Mouse (Mus musculus): ENCODE results near the gene Ankrd10.
"Not testable (repeated sequence)": the region's sequence is repeated elsewhere in the genome, so short reads cannot be mapped to it uniquely, and the experiment has no call there.

Gene Ankrd10

DNA sequence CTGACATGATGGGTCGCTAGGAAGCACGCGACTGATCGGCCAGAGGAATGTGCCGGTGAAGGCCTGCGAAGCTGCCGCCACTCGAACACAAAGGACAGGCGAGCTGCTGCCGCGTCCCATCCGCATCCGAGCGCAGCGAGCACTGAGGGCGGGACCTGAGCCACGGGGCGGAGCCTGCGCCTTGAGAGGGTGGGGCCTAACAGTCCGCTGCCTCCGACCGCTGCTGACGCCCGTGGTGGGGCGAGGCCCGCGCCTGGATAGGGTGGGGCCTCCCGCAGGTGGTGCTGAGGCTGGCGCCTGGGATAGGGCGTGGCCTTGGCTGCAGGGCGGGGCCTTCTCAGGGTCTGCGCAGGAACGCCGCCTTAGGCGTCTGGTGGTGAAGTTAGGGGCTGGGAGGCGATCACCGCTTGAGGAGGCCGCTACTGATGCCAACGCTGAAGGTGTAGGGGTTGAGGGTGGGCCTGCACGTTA is at the start of gene Ankrd10:
Gene Ankrd10 (minus strand): TSS at position 147 of the 471 bp plus-strand sequence.
- DNase-seq, result peak; percentile 99

DNA sequence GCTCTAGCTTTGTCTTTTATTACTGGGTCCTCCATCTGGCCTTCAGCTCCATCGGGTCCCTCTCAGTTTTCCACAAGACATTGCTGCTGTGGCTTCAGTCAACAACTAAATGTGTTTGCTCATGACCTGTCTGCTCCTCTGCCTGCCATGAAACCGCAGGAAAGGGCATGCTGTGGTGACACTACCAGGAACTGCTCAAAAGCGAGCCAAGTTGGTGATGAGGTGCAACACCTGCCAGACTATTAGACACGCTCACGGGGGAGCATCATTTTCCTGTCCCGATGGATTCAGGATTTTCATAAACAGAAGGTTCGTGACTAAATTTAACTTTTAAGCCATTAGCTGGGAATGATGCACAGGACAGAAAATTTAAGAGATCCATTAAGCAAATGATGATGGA is 49.0 kb upstream of the Ankrd10 start:
- DNase-seq, result no peak

DNA sequence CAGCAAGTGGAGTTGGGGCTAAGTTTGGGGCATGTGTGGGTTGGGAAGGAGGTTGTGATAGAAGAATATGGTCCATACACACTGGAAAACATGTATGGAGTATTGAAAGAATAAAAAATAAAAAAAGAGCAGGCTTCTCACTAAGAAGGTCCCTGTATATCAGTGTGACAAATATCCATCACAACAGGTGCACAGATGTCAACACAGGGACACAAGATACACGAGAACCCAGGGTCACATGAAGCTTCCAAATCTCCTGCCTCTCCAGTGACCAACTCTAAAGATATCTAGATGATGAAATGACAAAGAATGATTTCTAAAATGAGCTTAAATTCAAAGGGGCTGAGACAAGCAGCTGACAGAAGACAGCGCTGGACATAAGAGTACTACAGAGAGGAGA is 32.8 kb upstream of the Ankrd10 start:
- DNase-seq, result no peak

DNA sequence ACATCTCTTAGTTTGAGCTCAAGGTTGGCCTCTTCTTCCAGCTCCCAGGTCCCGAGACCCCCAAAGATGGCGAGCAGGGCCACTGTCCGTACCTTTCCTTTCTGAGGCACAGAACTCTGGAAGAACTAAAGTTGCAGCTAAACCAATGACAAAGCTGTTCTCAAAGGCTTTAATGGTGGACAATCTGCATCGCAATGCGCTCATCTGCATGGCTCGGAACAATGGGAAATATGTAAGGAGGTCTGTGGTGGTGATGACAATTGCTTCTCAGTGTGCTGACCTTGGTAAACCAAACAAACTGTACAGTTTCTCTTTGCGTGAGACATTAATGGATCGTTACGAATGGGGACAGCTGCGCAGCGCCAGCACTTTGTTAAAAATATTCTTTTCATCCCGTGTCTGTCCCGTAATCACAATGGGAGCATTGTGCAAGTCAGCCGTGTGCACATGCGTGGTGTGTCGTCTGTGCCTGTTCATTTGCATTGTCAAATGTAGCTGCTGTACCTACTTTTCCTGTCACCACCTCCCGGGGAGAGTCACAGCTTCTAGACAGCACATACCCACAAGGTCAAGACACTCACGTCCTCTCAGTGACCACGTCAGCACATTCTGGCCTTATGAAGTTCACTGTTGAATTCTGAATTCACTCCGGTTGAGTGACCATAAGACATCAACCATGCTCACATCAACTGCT is 30.6 kb upstream of the Ankrd10 start:
- DNase-seq, result not testable (repeated sequence)

DNA sequence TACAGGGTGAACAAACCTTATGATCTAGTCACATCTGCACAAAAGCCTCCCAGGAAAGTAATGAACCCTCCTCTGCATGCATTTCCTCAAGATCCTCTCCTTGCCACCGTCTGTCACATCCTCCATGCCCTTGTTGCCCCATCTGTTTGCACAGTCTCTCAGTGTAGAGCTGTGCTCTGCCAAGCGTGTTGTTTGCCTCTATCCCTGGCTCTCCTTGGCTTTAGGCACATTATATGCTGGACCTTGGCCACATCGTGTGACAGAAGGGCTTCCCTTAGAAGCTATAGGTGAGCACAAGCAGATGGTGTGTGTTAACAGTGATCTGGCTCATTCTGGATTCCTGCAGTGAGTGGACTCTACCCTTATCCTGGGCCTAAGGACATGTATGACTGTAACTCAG is 26.4 kb upstream of the Ankrd10 start:
- DNase-seq, result no peak

DNA sequence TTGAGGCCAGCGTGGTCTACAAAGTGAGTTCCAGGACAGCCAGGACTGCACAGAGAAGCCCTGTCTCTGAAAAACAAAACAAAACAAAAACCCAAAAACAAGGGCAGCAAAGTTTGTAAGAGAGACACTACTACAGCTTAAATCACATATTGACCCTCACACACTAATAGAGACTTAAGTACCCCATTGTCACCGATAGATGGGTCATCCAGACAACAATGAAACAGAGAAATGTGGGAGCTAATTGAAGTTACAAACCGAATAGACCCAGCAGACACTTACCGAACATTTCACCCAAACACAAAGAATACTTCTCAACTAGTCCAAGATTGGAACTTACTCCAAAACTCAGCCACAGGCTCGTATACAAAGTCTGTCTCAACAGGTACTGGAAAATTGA is 14.5 kb upstream of the Ankrd10 start:
- DNase-seq, result no peak

DNA sequence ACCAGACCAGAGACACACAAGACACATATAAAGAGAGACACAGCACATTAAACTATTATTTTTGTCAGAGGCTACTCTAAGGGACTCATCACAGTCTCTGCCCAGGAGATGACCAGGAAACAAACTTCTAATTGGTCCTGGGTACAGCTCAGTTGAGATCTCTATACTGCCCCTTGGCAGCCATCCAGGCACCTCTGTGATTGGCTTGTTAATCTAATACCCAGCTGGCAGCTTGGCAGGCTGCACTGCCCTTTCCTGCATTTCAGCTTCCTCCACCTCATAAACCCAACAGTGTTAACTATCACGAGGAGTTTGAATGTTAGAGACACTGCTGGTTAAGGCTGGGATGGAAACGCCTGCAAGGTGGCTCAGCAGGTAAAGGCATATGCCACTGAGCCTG is 7.6 kb upstream of the Ankrd10 start:
- DNase-seq, result no peak

DNA sequence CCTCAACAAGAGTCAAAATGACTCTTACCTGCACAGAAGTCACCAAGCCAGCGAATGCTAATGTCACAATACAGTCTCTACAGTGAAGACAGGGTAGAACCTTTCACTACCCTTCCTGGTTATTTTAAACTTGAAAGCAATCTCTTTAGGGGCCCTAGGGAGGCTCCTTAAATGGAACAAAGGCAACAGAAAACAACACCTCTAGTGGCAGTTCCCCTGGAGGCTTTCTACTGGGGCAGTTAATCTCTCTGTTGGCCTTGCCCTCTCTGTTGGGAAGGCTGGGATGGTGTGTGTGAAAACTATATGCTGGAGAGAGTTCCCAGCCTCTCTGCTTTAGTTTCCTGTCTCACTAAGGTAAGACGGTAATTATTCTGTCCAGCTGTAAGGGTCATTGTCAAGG is 5.0 kb upstream of the Ankrd10 start:
- DNase-seq, result no peak

DNA sequence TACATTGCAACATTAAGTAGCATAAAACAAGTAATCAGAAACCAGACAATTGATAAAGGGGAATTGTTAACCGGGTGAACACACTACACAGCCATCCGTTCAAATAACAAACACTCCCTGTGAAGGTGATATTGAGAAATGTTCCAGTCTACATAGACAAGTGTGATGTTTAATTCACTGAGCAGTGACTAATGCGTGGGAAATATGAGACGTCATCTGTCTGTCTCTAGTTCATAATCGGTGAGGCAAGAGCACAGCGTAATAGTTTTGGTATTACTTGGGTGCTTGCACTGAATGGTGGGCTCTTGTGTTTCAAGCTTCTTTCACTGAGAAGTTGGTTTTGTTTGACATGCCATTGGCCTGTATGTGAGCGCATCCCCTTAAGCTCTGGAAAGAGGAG is 2.0 kb upstream of the Ankrd10 start:
- no peak for DNase-seq

DNA sequence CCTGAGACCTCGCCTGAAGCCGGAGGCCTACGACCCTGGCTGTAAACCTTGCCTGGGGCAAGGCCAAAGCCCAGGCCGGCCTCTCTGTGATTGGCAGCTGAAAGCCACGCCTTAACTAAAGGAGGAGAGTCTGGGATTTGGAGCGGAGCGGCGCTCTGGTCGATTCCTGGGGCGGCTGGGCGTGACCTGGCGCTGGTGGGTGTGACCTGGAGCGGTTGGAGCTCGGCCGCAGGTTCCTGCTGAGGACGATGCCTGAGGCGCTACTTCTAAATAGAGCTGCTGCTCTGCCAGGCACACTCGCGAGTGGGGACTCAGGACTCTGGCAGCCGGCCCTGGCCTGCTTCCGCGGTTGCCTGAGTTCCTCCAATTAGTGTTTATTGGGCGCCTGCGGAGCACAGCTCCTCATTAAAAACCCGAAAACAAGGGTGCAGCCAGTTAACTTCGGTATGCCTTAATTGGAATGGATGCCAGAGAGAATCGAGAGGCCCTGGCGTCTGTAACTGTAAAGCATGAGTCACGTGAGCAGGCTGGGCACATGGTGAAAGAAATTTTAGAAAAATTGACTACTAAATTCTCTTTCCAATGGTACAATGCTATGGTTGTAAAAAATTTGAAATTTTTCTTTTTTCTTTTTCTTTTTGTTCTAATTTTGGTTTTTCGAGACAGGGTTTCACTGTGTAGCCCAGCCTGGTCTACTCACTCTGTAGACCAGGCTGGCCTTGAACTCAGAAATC is 934 bp upstream of the Ankrd10 start:
- peak; percentile 76 for DNase-seq

DNA sequence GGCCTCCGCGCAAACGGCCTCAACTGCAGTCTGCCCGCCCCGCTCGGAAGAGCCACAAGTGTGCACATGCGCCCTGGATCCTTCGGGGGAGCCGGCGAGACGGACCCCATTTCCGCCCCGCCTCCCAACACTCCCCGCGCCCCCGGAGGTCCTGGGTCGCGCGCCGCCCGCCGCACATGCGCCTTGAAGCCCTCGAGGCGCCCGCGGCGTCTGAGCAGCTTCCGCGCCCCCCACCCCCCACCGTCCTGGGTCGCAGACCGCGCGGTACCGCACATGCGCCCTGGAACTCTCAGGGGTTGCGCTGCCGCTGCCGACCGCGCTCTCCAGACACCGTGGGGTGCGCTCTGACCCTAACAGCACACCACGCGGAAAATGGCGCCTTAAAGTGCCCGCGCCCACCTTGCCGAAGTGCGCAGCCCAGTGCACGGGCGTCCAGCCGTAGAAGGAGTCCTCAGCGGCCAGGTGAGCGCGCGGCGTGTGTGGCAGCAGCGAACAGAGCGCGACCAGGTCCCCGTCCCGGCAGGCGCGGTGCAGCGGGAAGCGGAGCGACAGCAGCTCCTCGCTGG is 462 bp downstream of the Ankrd10 start:
- DNase-seq, result peak; percentile 97

DNA sequence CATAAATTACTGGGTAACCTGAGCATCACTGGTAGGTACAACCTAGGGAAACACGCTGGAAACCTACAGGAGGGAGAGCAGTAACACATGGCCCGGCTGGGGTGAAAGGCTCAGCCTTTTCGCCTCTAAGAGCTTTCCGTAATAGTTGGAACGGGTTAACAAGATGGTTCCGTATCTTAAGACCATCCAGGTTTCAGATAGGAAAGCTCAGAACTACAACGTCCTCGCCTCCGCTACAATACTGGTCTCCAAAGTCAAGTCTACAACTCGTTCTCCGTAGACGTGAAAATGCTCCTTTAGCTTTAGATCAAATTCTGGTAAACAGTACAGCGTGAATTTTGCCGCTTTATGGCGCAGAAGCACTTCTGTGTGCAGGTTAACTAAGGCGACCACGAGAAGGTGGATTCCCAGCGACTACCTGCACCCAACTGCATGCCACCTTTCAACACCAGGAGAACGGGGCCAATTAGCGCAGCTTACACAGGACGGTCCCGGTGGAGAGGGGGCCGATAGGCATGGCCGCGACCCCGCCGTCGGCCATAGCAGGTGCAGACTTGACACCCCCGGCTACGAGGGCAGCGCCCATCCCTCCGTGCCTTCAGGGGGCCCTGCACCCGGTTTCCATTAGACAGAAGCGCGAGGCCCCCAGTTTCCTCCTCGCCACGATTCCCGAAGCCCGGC is 1.1 kb downstream of the Ankrd10 start:
- DNase-seq, result peak; percentile 16

DNA sequence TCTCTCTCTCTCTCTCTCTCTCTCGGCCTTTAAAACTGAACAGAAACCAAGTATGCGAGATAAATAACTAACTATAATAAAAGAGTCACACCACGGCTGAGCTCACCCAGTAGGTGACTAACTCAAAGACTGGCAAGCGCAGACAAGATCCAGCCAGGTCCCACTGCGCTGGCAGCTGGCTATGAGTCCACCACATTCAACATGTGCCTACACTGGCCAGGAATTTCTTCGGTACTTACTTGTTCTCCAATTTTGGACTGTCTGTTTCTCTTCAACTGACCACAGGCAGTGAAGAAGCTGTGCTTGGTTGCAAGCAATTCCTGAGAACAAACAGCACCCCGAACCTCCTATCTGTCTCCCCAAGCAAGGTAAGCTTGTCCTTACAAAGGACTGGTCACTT is 2.1 kb downstream of the Ankrd10 start:
- DNase-seq, result no peak

DNA sequence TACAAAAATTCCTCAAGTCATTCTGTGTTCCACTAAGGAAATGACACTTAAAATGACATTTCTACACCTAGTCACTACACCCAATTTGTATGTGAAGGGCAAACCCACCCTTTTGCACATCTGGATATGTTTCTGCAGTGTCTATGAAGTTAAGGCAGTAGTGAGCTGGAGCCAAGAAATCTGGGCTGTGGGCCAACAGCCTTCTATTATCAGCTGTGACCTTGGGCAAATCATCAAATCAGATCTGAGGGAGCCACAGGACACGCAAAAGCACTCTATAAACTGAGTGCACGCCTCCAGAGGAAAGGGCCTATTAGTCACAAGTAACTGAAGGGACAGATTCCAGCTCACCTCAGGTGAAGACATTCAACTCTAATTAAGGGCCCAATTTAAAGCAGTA is 3.2 kb downstream of the Ankrd10 start:
- no peak for DNase-seq

DNA sequence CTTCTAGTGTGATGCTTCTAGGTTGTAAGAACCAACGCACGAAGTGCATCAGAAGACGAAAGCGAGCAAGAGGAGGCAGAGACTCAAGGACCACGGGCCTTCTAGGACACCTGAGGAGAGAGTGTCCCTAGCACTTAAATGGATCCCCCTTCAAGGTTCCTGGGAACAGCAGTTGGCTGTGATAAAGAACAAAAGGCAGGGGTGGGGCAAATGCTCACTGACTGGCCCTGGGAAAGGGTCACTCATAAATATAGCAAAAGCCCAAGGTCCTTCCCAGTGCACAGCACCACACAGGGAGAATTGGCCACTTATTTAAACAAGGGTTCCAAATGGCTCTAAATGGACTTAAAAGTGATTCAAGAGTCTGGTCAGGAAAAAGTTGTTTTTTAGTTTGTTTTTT is 6.4 kb downstream of the Ankrd10 start:
- no peak for DNase-seq

DNA sequence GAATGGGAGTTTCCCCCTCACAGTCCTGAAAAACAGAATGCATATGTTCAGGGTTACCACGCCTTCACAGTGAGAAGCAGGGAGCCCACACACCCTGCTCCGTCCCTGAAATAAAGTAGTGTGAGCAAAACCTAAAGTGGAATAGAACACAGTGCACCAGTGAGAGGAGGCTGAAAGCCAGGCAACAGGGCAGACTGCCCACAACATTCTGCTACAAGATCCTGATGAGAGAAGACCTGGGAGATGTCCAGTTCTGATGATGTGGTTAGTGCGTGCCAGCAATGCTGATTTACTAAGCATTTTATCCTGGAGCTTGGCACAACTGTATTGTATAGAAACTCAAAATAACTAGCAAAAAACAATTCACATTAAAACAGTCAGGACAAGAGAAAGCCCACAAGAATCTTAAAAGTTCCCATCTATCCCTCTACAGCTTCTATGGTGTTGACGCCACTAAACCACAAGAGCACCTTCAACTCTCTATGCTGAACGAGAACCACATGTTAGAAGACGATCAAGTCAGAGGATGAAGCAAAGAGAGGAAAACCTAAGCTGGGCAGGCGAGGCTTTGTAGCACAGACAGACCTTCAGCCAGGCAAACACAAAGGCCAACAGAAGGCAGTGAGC is 6.9 kb downstream of the Ankrd10 start:
- no peak for DNase-seq

DNA sequence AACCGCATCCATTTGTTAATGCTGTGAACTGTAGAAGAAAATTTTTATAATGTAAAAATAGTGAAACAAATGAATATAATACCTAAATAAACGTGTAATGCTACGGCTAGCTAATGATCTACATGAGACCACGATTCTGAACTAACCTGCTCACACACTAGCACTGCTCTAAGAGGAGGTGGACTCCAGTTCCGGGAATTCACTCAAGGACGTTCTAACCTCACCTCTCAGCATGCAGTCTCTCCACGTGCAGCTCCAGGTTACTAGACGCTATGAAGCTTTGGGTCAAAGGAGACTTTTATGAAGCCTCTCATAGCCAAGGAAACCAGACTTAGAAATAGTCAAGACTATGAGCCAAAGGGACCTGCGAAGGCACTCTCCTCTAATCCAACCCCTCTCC is 7.8 kb downstream of the Ankrd10 start:
- DNase-seq, result no peak

DNA sequence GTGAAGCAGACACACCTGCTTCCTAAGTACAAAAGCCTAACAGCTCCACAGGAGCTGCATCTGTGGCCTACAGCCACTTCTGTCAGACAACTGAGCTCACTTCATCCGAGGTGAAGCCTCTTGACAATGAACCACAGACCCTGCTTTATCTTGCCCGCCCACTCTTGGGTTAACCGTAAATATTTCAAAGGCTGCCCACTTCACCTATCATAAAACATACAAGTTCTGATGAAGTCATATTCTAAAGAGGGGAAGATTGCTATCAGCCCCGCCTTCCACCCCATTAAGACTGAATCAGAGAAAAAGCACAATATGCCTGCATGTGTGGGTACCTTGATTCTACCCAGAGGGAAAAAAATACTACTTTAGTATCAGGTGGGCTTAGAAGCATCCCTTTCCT is 10.5 kb downstream of the Ankrd10 start:
- no peak for DNase-seq

DNA sequence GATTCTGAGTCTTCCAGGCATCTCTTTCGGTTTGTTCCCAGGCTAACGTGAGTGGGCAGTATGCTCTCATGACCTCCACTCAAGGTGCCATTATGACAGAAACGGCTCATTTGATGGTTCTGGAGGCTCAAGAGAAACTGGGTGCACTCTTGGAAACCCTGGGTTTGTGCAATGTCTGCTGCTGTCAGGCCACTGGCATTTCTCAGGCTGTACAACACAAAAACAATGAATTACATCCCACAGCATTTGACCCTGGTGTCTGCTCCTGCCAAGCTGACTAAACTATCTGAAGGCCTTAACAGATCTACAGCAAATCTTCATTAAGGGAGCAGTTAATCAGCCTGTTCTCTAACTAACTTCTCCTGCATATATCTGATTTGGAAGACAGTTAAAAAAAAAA is 16.5 kb downstream of the Ankrd10 start:
- DNase-seq, result no peak

DNA sequence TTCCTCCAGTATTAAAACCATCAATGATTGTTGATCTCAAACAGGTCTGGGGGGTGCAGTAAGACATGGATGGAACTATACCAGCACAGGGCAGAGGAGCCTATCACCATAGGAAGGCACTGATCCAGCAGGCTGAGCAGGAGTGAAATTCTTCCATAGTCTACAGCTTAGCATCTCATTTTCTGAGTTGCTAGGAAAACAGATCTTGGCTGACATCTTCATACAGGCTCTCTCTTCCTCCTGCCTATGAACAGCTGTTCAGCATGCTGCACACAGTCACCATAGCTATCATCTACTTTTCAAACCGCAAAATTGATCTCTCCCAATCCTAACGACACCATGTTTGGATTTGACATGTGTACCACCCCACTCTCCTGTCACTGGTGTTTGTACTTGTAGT is 17.5 kb downstream of the Ankrd10 start:
- DNase-seq, result no peak

DNA sequence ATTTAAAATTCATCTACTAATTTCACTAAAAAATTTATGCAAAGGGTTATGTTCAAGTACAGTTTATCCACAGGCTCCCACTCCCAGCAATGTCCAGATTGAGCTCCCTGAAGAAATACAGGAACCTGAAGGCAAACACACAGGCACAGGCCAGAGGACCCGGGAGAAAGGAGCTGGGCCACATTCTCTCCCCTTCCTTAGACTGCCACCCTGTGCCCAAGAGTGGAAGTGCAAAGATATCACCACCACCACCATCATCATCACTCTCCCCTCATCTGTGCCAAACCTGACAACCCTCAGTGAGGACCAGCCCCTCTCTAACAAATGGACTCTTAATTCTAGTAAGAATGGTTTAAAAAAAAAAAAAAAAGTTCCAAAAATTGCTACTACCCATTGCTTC is 19.3 kb downstream of the Ankrd10 start:
- peak; percentile 84 for DNase-seq

DNA sequence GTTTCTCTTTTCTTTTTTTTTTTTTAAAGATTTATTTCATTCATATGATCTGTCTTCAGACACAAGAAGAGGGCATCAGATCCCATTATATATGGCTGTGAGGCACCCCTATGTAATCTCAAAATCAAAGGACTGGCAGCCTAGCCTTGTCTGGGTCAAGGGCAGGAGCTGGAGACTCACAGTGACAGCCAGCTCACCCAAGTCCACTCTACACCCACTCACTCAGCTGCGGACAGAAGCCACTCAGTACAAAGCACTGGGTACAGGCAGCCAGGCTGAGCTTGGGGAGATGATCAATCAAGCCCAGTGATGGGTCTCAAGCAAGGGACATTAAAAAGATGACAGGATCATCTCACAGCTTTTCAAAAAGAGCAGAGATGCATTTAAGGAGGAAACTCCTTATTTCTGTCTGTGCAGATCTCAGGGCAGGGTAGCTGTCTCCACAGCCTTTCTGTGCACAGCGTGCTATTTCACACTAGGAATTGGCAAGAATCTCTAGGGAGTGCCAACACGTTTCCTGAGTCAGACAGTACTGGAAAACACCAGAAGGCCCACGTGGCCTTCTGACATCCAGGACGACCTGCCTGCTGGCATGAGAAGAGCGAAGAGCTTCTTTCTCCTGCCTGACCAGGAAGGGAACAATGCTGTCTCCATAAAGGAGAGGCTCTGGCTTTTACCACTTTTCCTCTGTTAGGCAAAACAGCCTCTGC is 21.3 kb downstream of the Ankrd10 start:
- no peak for DNase-seq

DNA sequence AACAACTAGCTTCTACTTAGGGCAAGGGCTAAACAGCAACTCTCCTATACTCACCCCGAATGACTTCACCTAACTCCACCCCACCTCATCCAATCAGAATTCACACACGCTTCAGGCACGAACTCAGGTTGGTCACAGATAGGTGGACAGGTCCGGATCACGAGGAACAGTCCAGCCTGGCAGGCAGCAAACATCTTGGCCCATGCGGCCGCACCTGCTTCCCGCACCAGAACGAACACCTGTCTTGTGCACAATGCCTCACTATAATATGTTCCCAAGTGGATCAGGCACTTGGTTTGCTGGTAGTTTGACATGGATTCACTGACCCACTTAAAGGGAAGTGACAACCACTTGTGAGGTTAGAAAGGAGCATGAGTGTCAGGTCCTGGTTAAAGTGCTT is 26.7 kb downstream of the Ankrd10 start:
- DNase-seq, result no peak

Data from thymus, postnatal 4 days (tissue).